20 mouse cellular contexts compared by ENCODE assay signal in genomic region chr15:26533997-26534700, GRCm38 (mm10).
DNase-seq lines count a peak whose midpoint lies in the region; ATAC-seq and TF ChIP-seq lines count a peak whose summit lies in the region.
"Had no signal": no experiment of that assay in that cellular context is flagged by ENCODE, and none has a peak within 500 bp of the region (broad histone marks: within the 10 kb centered on the region; RNA-seq: fewer than 3 reads in every experiment).

No protein-coding gene starts in this region.

- no peak overlapping the region for H3K4me2 ChIP-seq in embryonic facial prominence, embryonic 11.5 days (ENCODE audit: low read depth, low read length)
- no peak overlapping the region for H3K4me2 ChIP-seq in midbrain, embryonic 16.5 days (ENCODE audit: low read length)
- no peak overlapping the region for H3K4me2 ChIP-seq in forebrain, postnatal 0 days (ENCODE audit: low read depth)
- H3K4me2 ChIP-seq: heart, embryonic 15.5 days; stomach, embryonic 15.5 days had no signal

- no peak for TF ChIP-seq POLR2A in kidney, adult 2 months (IDR thresholded peaks at IDR 0.05; ENCODE audit: low read depth, low read length)

- TF ChIP-seq CTCF in forebrain, postnatal 0 days (IDR thresholded peaks at IDR 0.05; ENCODE audit: low read depth), result no peak
- TF ChIP-seq CTCF in kidney, adult 2 months (conservative IDR thresholded peaks at IDR 0.05; ENCODE audit: insufficient read depth, insufficient read length, low read depth, low read length), result no peak

- no peaks in the 10 kb centered on the region for H3K36me3 ChIP-seq in embryonic facial prominence, embryonic 11.5 days (replicated peaks; ENCODE audit: control insufficient read depth, insufficient read depth, low read depth, low read length)
- no peaks in the 10 kb centered on the region for H3K36me3 ChIP-seq in embryonic facial prominence, embryonic 10.5 days (replicated peaks)
- no peaks in the 10 kb centered on the region for H3K36me3 ChIP-seq in midbrain, embryonic 16.5 days (ENCODE audit: control insufficient read depth, insufficient read depth, low read length)
- H3K36me3 ChIP-seq in midbrain, embryonic 10.5 days, result no peaks in the 10 kb centered on the region
- H3K36me3 ChIP-seq in forebrain, postnatal 0 days (ENCODE audit: insufficient read depth), result no peaks in the 10 kb centered on the region
- no peaks in the 10 kb centered on the region for H3K36me3 ChIP-seq in kidney, adult 2 months (ENCODE audit: control insufficient read depth, insufficient read depth, low read length)
- H3K36me3 ChIP-seq: heart, embryonic 15.5 days; stomach, embryonic 15.5 days had no signal

- 58% methylated on average over 3 of the region's 3 CpGs for WGBS in embryonic facial prominence, embryonic 11.5 days
- 58% methylated on average over 3 of the region's 3 CpGs for WGBS in embryonic facial prominence, embryonic 10.5 days
- 49% methylated on average over 3 of the region's 3 CpGs for WGBS in midbrain, embryonic 16.5 days
- 69% methylated on average over 3 of the region's 3 CpGs for WGBS in midbrain, embryonic 10.5 days
- 22% methylated on average over 3 of the region's 3 CpGs for WGBS in forebrain, postnatal 0 days
- 77% methylated on average over 3 of the region's 3 CpGs for WGBS in kidney, adult 2 months

- no peaks in the 10 kb centered on the region for H3K9me3 ChIP-seq in embryonic facial prominence, embryonic 11.5 days (replicated peaks; ENCODE audit: control insufficient read depth, low read length)
- no peaks in the 10 kb centered on the region for H3K9me3 ChIP-seq in embryonic facial prominence, embryonic 10.5 days
- H3K9me3 ChIP-seq in midbrain, embryonic 16.5 days (replicated peaks; ENCODE audit: control insufficient read depth, low read length, poor library complexity, severe bottlenecking), result no peaks in the 10 kb centered on the region
- H3K9me3 ChIP-seq in midbrain, embryonic 10.5 days (replicated peaks), result no peaks in the 10 kb centered on the region
- no peaks in the 10 kb centered on the region for H3K9me3 ChIP-seq in forebrain, postnatal 0 days (ENCODE audit: low read length)
- H3K9me3 ChIP-seq: heart, embryonic 15.5 days; stomach, embryonic 15.5 days had no signal

- DNase-seq in embryonic facial prominence, embryonic 11.5 days (ENCODE audit: low spot score), result peak; percentile 13
- no peak for DNase-seq in embryonic facial prominence, embryonic 10.5 days (ENCODE audit: low spot score)
- no peak for DNase-seq in midbrain, embryonic 10.5 days (ENCODE audit: low spot score)
- DNase-seq in forebrain, postnatal 0 days, result peak; percentile 19
- DNase-seq in retina, postnatal 1 day, result peak; percentile 45
- DNase-seq in cerebellum, postnatal 25 days, result no peak
- no peak for DNase-seq in kidney, adult 2 months
- DNase-seq: adrenal gland, postnatal 25 days; cerebellum, adult 18-20 months; gastrocnemius, postnatal 36 days; kidney, adult 11 months; kidney, postnatal 14 days; left cerebral cortex, postnatal 4 days; liver; thymus, adult 18-20 months had no signal

- H3K27ac ChIP-seq in embryonic facial prominence, embryonic 11.5 days (replicated peaks; ENCODE audit: low read depth, low read length), result no peak overlapping the region
- no peak overlapping the region for H3K27ac ChIP-seq in embryonic facial prominence, embryonic 10.5 days (replicated peaks)
- no peak overlapping the region for H3K27ac ChIP-seq in midbrain, embryonic 16.5 days (ENCODE audit: low read length)
- no peak overlapping the region for H3K27ac ChIP-seq in midbrain, embryonic 10.5 days (replicated peaks)
- H3K27ac ChIP-seq in forebrain, postnatal 0 days (ENCODE audit: low read depth, low read length), result no peak overlapping the region
- H3K27ac ChIP-seq in kidney, adult 2 months (ENCODE audit: insufficient read depth, low read depth, low read length), result no peak overlapping the region
- H3K27ac ChIP-seq: heart, embryonic 15.5 days; stomach, embryonic 15.5 days had no signal

- ATAC-seq in embryonic facial prominence, embryonic 11.5 days (replicated peaks; ENCODE audit: insufficient number of reproducible peaks, low FRiP score, low TSS enrichment, low read depth), result no peak
- peak; percentile 75; the same call in 1 of the 2 replicates for ATAC-seq in midbrain, embryonic 16.5 days
- peak; percentile 89 for ATAC-seq in forebrain, postnatal 0 days
- ATAC-seq: CD4-positive, CD25-positive, alpha-beta regulatory T cell, adult 4 months; lung, postnatal 0 days had no signal

- no peak overlapping the region for H3K4me3 ChIP-seq in embryonic facial prominence, embryonic 11.5 days (ENCODE audit: low read depth, low read length)
- H3K4me3 ChIP-seq in embryonic facial prominence, embryonic 10.5 days, result no peak overlapping the region
- no peak overlapping the region for H3K4me3 ChIP-seq in midbrain, embryonic 16.5 days (ENCODE audit: low read depth, low read length)
- H3K4me3 ChIP-seq in midbrain, embryonic 10.5 days, result no peak overlapping the region
- H3K4me3 ChIP-seq in forebrain, postnatal 0 days (ENCODE audit: low read depth, low read length), result no peak overlapping the region
- no peak overlapping the region for H3K4me3 ChIP-seq in kidney, adult 2 months (ENCODE audit: insufficient read depth, low read depth, low read length)
- H3K4me3 ChIP-seq: heart, embryonic 15.5 days; stomach, embryonic 15.5 days had no signal

- no peaks in the 10 kb centered on the region for H3K4me1 ChIP-seq in embryonic facial prominence, embryonic 11.5 days (ENCODE audit: control insufficient read depth, insufficient read depth, low read length)
- H3K4me1 ChIP-seq in embryonic facial prominence, embryonic 10.5 days, result no peaks in the 10 kb centered on the region; the same call in 1 of the 2 replicates
- peaks cover 7% of the 10 kb centered on the region for H3K4me1 ChIP-seq in midbrain, embryonic 16.5 days (ENCODE audit: control insufficient read depth, insufficient read depth, low read length)
- H3K4me1 ChIP-seq in midbrain, embryonic 10.5 days, result peaks cover 7% of the 10 kb centered on the region
- H3K4me1 ChIP-seq in forebrain, postnatal 0 days (ENCODE audit: insufficient read depth), result no peaks in the 10 kb centered on the region; the same call in 1 of the 2 replicates
- no peaks in the 10 kb centered on the region for H3K4me1 ChIP-seq in kidney, adult 2 months (ENCODE audit: control insufficient read depth, insufficient read depth, low read length)
- H3K4me1 ChIP-seq: heart, embryonic 15.5 days; stomach, embryonic 15.5 days had no signal

- H3K27me3 ChIP-seq in embryonic facial prominence, embryonic 11.5 days (ENCODE audit: control insufficient read depth, insufficient read depth, low read length), result no peaks in the 10 kb centered on the region
- H3K27me3 ChIP-seq in embryonic facial prominence, embryonic 10.5 days (replicated peaks; ENCODE audit: low read depth, poor library complexity, severe bottlenecking), result no peaks in the 10 kb centered on the region
- H3K27me3 ChIP-seq in midbrain, embryonic 16.5 days (ENCODE audit: control insufficient read depth, insufficient read depth, low read depth, low read length), result no peaks in the 10 kb centered on the region
- H3K27me3 ChIP-seq in midbrain, embryonic 10.5 days (ENCODE audit: low read depth, poor library complexity, severe bottlenecking), result no peaks in the 10 kb centered on the region
- H3K27me3 ChIP-seq in forebrain, postnatal 0 days (ENCODE audit: insufficient read depth, low read length), result no peaks in the 10 kb centered on the region
- no peaks in the 10 kb centered on the region for H3K27me3 ChIP-seq in kidney, adult 2 months (replicated peaks; ENCODE audit: control insufficient read depth, insufficient read depth, low read length)
- H3K27me3 ChIP-seq: heart, embryonic 15.5 days; stomach, embryonic 15.5 days had no signal

- H3K9ac ChIP-seq in embryonic facial prominence, embryonic 11.5 days (replicated peaks; ENCODE audit: low read length), result no peak overlapping the region
- H3K9ac ChIP-seq in midbrain, embryonic 16.5 days (ENCODE audit: low read depth, low read length), result no peak overlapping the region
- no peak overlapping the region for H3K9ac ChIP-seq in forebrain, postnatal 0 days
- H3K9ac ChIP-seq: heart, embryonic 15.5 days; stomach, embryonic 15.5 days had no signal

Comparison
In these comparisons a context has a peak if more than half of its experiments do, and no peak if none do; other contexts are left out.
1. DNase-seq: peak in embryonic facial prominence, embryonic 11.5 days (single experiment), forebrain, postnatal 0 days (single experiment) and retina, postnatal 1 day (single experiment); none in embryonic facial prominence, embryonic 10.5 days (single experiment), midbrain, embryonic 10.5 days (single experiment), cerebellum, postnatal 25 days (0 of 2) and kidney, adult 2 months (single experiment).